Mouse (Mus musculus) E14TG2a.4 (cell line): ENCODE results near the gene Polr2c.

Experiments used
- CTCF ChIP-seq: conservative IDR thresholded peaks from 2 replicates; pipeline ENCODE4 v1.5.1; 2014; ENCODE audit warnings: low read length
- NANOG ChIP-seq: IDR thresholded peaks from 2 replicates; pipeline ENCODE4 v1.6.1; 2014; ENCODE audit warnings: borderline replicate concordance, low read length, mixed read lengths
- POU5F1 ChIP-seq: IDR thresholded peaks from 2 replicates; pipeline ENCODE4 v1.6.1; 2014; ENCODE audit warnings: low read length, borderline replicate concordance

DNA sequence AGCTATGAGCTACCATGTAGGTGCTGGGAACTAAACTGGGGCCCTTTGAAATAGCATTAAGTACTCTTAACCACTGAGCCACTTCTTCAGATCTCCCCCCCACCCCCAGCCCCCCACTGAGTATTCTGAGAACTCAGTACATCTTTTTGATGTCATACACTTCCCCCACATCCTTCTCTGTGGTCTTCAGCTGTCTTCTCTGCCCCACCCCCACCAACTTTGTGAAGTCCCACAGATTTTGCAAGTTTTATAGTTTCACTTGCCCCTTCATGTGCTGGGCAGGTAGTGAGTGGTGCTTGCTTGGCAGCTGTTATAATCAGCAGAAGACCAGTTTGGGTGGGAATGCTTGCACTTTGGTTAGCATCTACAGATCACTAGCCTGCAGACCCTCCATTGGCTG is 62.0 kb downstream of the Polr2c start:
- TF ChIP-seq NANOG: no peak
- no peak for TF ChIP-seq CTCF
- no peak for TF ChIP-seq POU5F1
